22 mouse cellular contexts compared by ENCODE assay signal in genomic region chr9:70587171-70587570, GRCm38 (mm10). TPM values are rescaled to one million over a fixed set of nuclear protein-coding genes. Genes with fewer than 3 reads are reported as not detected.
DNase-seq lines count a peak whose midpoint lies in the region; ATAC-seq and TF ChIP-seq lines count a peak whose summit lies in the region.
"Had no signal": no experiment of that assay in that cellular context is flagged by ENCODE, and none has a peak within 500 bp of the region (broad histone marks: within the 10 kb centered on the region; RNA-seq: fewer than 3 reads in every experiment).

No protein-coding gene starts in this region.

- no peak overlapping the region for H3K4me3 ChIP-seq in intestine, embryonic 14.5 days (ENCODE audit: low read depth, low read length)
- no peak overlapping the region for H3K4me3 ChIP-seq in intestine, embryonic 16.5 days (ENCODE audit: low read length)
- H3K4me3 ChIP-seq in layer of hippocampus, adult 2 months: no peak overlapping the region
- H3K4me3 ChIP-seq: embryonic facial prominence, embryonic 12.5 days; embryonic facial prominence, embryonic 15.5 days; hindbrain, embryonic 12.5 days; hindbrain, embryonic 15.5 days had no signal

- H3K4me2 ChIP-seq in intestine, embryonic 14.5 days (ENCODE audit: low read length): no peak overlapping the region
- H3K4me2 ChIP-seq in intestine, embryonic 16.5 days (ENCODE audit: low read depth, low read length): no peak overlapping the region
- H3K4me2 ChIP-seq: embryonic facial prominence, embryonic 12.5 days; embryonic facial prominence, embryonic 15.5 days; heart, embryonic 11.5 days; hindbrain, embryonic 12.5 days; hindbrain, embryonic 15.5 days had no signal

- no peak for TF ChIP-seq CTCF in layer of hippocampus, adult 2 months (conservative IDR thresholded peaks at IDR 0.05)

- H3K27me3 ChIP-seq in intestine, embryonic 14.5 days (replicated peaks; ENCODE audit: control insufficient read depth, insufficient read depth, low read length): no peaks in the 10 kb centered on the region
- no peaks in the 10 kb centered on the region for H3K27me3 ChIP-seq in intestine, embryonic 16.5 days (replicated peaks; ENCODE audit: control insufficient read depth, insufficient read depth, low read length)
- H3K27me3 ChIP-seq: embryonic facial prominence, embryonic 12.5 days; embryonic facial prominence, embryonic 15.5 days; hindbrain, embryonic 12.5 days; hindbrain, embryonic 15.5 days had no signal

- no peaks in the 10 kb centered on the region for H3K9me3 ChIP-seq in intestine, embryonic 14.5 days (ENCODE audit: control insufficient read depth, low read length)
- no peaks in the 10 kb centered on the region for H3K9me3 ChIP-seq in intestine, embryonic 16.5 days (ENCODE audit: control insufficient read depth, low read length)
- H3K9me3 ChIP-seq: embryonic facial prominence, embryonic 12.5 days; embryonic facial prominence, embryonic 15.5 days; hindbrain, embryonic 12.5 days; hindbrain, embryonic 15.5 days had no signal

- H3K9ac ChIP-seq in intestine, embryonic 14.5 days (ENCODE audit: low read length): no peak overlapping the region
- no peak overlapping the region for H3K9ac ChIP-seq in intestine, embryonic 16.5 days (ENCODE audit: low read depth, low read length)
- H3K9ac ChIP-seq: embryonic facial prominence, embryonic 12.5 days; embryonic facial prominence, embryonic 15.5 days; forebrain, postnatal 0 days; hindbrain, embryonic 12.5 days; hindbrain, embryonic 15.5 days had no signal

- H3K4me1 ChIP-seq in intestine, embryonic 14.5 days (replicated peaks; ENCODE audit: control insufficient read depth, insufficient read depth, low read length): no peaks in the 10 kb centered on the region
- H3K4me1 ChIP-seq in intestine, embryonic 16.5 days (ENCODE audit: control insufficient read depth, insufficient read depth, low read length): no peaks in the 10 kb centered on the region
- H3K4me1 ChIP-seq: embryonic facial prominence, embryonic 12.5 days; embryonic facial prominence, embryonic 15.5 days; hindbrain, embryonic 12.5 days; hindbrain, embryonic 15.5 days had no signal

- H3K36me3 ChIP-seq in intestine, embryonic 14.5 days (ENCODE audit: control insufficient read depth, insufficient read depth, low read length): peaks cover 92% of the 10 kb centered on the region
- H3K36me3 ChIP-seq in intestine, embryonic 16.5 days (ENCODE audit: control insufficient read depth, insufficient read depth, low read length): peaks cover 23% of the 10 kb centered on the region

- ATAC-seq in frontal cortex, adult (ENCODE audit: low TSS enrichment): peak; percentile 62
- no peak for ATAC-seq in intestine, embryonic 14.5 days (replicated peaks; ENCODE audit: low FRiP score, low TSS enrichment, low read depth)
- no peak for ATAC-seq in intestine, embryonic 16.5 days
- ATAC-seq: activated CD4-positive, CD25-positive, alpha-beta regulatory T cell, adult 4 months; forebrain, embryonic 14.5 days; forebrain, postnatal 0 days had no signal

- no peak overlapping the region for H3K27ac ChIP-seq in intestine, embryonic 14.5 days (ENCODE audit: low read depth)
- no peak overlapping the region for H3K27ac ChIP-seq in intestine, embryonic 16.5 days (ENCODE audit: low read length)
- H3K27ac ChIP-seq in layer of hippocampus, adult 2 months: peak overlapping the region; percentile 51
- H3K27ac ChIP-seq: embryonic facial prominence, embryonic 12.5 days; embryonic facial prominence, embryonic 15.5 days; hindbrain, embryonic 12.5 days; hindbrain, embryonic 15.5 days had no signal

- DNase-seq in frontal cortex, postnatal 10 days (ENCODE audit: low spot score in 2 of 2): no peak
- peak; percentile 39 for DNase-seq in intestine, embryonic 14.5 days (ENCODE audit: low spot score)
- peak in 1 of 2 experiments; percentile 35 for DNase-seq in layer of hippocampus, adult 2 months (ENCODE audit: low spot score in 2 of 2)
- no peak for DNase-seq in layer of hippocampus, postnatal 36 days
- peak; percentile 59 for DNase-seq in right cerebral cortex, adult 18-20 months
- DNase-seq in right cerebral cortex, postnatal 25 days: no peak
- DNase-seq: adrenal gland, adult 8-10 months; adrenal gland, postnatal 25 days; cerebellum, adult 18-20 months; cerebellum, adult 9-11 months; cerebellum, postnatal 25 days; forebrain, postnatal 0 days; gastrocnemius, postnatal 25 days had no signal

- 96% methylated on average over 5 of the region's 5 CpGs for WGBS in intestine, embryonic 14.5 days
- WGBS in intestine, embryonic 16.5 days: 96% methylated on average over 5 of the region's 5 CpGs

RNA-seq across cellular contexts. Expression of gene Sltm, which starts 44.6 kb away (rescaled TPM):
- polyA plus RNA-seq in intestine, embryonic 14.5 days (2014; fragmentation: Nextera tagmentation; extraction: Ambion mirVana): 56.5 and 62.1 TPM in 2 replicates
- polyA plus RNA-seq in intestine, embryonic 16.5 days (2015; fragmentation: Nextera tagmentation; extraction: Ambion mirVana): 39.9 and 44.1 TPM in 2 replicates
- total RNA-seq in layer of hippocampus, adult 2 months (2021): 10 to 100 TPM; 53.0 to 60.1 TPM
- total RNA-seq in layer of hippocampus, postnatal 36 days (2021): 10 to 100 TPM; 52.0 to 57.4 TPM

Comparison
In these comparisons a context has a peak if more than half of its experiments do, and no peak if none do; other contexts are left out.
1. DNase-seq: peak in intestine, embryonic 14.5 days (single experiment) and right cerebral cortex, adult 18-20 months (single experiment); none in frontal cortex, postnatal 10 days (0 of 2), layer of hippocampus, postnatal 36 days (0 of 2) and right cerebral cortex, postnatal 25 days (single experiment).